Mouse (Mus musculus): ENCODE results near the gene Gfpt2. TPM values are rescaled to one million over a fixed set of nuclear protein-coding genes. Genes with fewer than 3 reads are reported as not detected.

The Gfpt2 gene
- total and polyA plus RNA-seq, 2 experiments = 0.20 to 0.28 TPM

DNA sequence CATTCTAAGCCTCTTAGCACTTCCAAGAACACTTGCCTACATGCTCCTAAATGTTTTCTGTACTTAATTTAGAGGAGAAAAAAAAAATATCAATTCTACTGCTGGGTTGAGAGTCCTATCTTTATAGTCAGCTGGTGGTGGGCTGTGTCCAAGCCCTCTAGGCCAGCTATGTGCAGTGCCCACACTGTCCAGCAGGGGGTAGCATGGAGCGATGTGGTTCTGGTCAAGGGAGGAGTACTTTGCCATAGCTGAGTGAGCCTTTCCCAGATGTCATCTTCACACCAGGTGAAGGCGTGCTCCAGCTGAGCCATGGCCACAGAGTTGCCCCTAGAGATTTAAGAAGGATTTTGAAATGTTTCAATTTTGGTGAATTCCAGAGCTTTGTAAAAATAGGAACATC lies 30.9 kb downstream of the Gfpt2 start:
- Histone ChIP-seq H3K27ac (replicated peaks; ENCODE audit: insufficient read depth, low read depth, low read length) (no peak overlapping the region), H3K4me1 (ENCODE audit: control insufficient read depth, insufficient read depth, low read length) (peaks cover 2% of the 10 kb centered on the region), H3K27me3 (ENCODE audit: control insufficient read depth, insufficient read depth, low read length) (no peaks in the 10 kb centered on the region), H3K36me3 (ENCODE audit: control insufficient read depth, insufficient read depth, low read length) (no peaks in the 10 kb centered on the region), H3K4me3 (ENCODE audit: insufficient read depth, low read depth, low read length) (no peak overlapping the region), H3K79me2 (ENCODE audit: control insufficient read depth, insufficient read depth, low read length) (no peaks in the 10 kb centered on the region), H3K9ac (ENCODE audit: low read depth, low read length) (no peak overlapping the region)
- TF ChIP-seq CTCF (IDR thresholded peaks at IDR 0.05; ENCODE audit: low read depth, low read length) (peak; percentile 99), POLR2A (IDR thresholded peaks at IDR 0.05; ENCODE audit: extremely low read depth, insufficient read depth, low read length) (no peak)
- DNase-seq (ENCODE audit: extremely low read depth, low read depth, low spot score) = peak; percentile 35
- 37% methylated on average over 2 of the region's 2 CpGs for WGBS

DNA sequence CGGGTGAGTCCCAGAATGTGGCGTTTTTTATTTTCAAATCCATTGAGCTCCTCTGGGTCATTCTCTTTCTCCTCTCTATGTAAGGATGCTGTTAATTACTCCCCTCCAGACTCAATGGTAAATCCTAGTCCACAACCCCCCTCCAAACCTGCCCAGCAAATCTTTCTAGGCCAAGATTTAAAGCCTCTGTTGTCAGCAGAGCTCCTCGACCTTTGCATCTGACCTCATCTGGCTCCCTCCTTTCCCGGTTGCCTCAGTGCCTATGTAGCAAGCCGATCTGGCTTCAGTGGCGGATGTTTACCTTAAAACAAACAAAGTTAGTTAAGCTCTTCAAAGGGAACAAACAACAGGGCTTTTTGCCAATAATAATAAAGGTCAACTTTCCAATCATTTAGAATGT lies 33.3 kb downstream of the Gfpt2 start:
- peak; percentile 44 for DNase-seq (ENCODE audit: extremely low read depth, low read depth, low spot score)
- no peak overlapping the region for H3K9ac ChIP-seq (ENCODE audit: low read depth, low read length)
- TF ChIP-seq POLR2A (IDR thresholded peaks at IDR 0.05; ENCODE audit: extremely low read depth, insufficient read depth, low read length) (no peak), CTCF (IDR thresholded peaks at IDR 0.05; ENCODE audit: low read depth, low read length) (no peak)
- peaks cover 2% of the 10 kb centered on the region for H3K4me1 ChIP-seq (ENCODE audit: control insufficient read depth, insufficient read depth, low read length)
- no peaks in the 10 kb centered on the region for H3K27me3 ChIP-seq (ENCODE audit: control insufficient read depth, insufficient read depth, low read length)
- 19% methylated on average over 6 of the region's 6 CpGs for WGBS
- no peak overlapping the region for H3K4me3 ChIP-seq (ENCODE audit: insufficient read depth, low read depth, low read length)
- no peaks in the 10 kb centered on the region for H3K79me2 ChIP-seq (ENCODE audit: control insufficient read depth, insufficient read depth, low read length)
- no peak overlapping the region for H3K27ac ChIP-seq (replicated peaks; ENCODE audit: insufficient read depth, low read depth, low read length)
- H3K36me3 ChIP-seq (ENCODE audit: control insufficient read depth, insufficient read depth, low read length) = no peaks in the 10 kb centered on the region

- Histone ChIP-seq H3K9ac (ENCODE audit: low read depth, low read length) (no peak overlapping the region), H3K4me3 (ENCODE audit: insufficient read depth, low read depth, low read length) (no peak overlapping the region), H3K27me3 (ENCODE audit: control insufficient read depth, insufficient read depth, low read length) (no peaks in the 10 kb centered on the region), H3K36me3 (ENCODE audit: control insufficient read depth, insufficient read depth, low read length) (no peaks in the 10 kb centered on the region), H3K79me2 (ENCODE audit: control insufficient read depth, insufficient read depth, low read length) (no peaks in the 10 kb centered on the region), H3K4me1 (ENCODE audit: control insufficient read depth, insufficient read depth, low read length) (peaks cover 2% of the 10 kb centered on the region), H3K27ac (replicated peaks; ENCODE audit: insufficient read depth, low read depth, low read length) (no peak overlapping the region; the same call in 1 of the 2 replicates)
- TF ChIP-seq CTCF (IDR thresholded peaks at IDR 0.05; ENCODE audit: low read depth, low read length) (no peak), POLR2A (IDR thresholded peaks at IDR 0.05; ENCODE audit: extremely low read depth, insufficient read depth, low read length) (no peak)
- DNase-seq (ENCODE audit: extremely low read depth, low read depth, low spot score) = peak; percentile 29
- 70% methylated on average over 7 of the region's 7 CpGs for WGBS
Observed at GRCm38 (mm10) chr11:49829176-49829745, 35.3 kb downstream of the Gfpt2 start.

GRCm38 (mm10) chr11:49831980-49832379 lies 38.0 kb downstream of the Gfpt2 start:
- Histone ChIP-seq H3K27me3 (ENCODE audit: control insufficient read depth, insufficient read depth, low read length) (no peaks in the 10 kb centered on the region), H3K36me3 (ENCODE audit: control insufficient read depth, insufficient read depth, low read length) (no peaks in the 10 kb centered on the region), H3K9ac (ENCODE audit: low read depth, low read length) (no peak overlapping the region), H3K27ac (replicated peaks; ENCODE audit: insufficient read depth, low read depth, low read length) (no peak overlapping the region), H3K79me2 (ENCODE audit: control insufficient read depth, insufficient read depth, low read length) (no peaks in the 10 kb centered on the region), H3K4me1 (ENCODE audit: control insufficient read depth, insufficient read depth, low read length) (peaks cover 2% of the 10 kb centered on the region), H3K4me3 (ENCODE audit: insufficient read depth, low read depth, low read length) (no peak overlapping the region)
- TF ChIP-seq POLR2A (IDR thresholded peaks at IDR 0.05; ENCODE audit: extremely low read depth, insufficient read depth, low read length) = no peak
- 92% methylated on average over 12 of the region's 12 CpGs for WGBS
- no peak for DNase-seq (ENCODE audit: extremely low read depth, low read depth, low spot score)

DNA sequence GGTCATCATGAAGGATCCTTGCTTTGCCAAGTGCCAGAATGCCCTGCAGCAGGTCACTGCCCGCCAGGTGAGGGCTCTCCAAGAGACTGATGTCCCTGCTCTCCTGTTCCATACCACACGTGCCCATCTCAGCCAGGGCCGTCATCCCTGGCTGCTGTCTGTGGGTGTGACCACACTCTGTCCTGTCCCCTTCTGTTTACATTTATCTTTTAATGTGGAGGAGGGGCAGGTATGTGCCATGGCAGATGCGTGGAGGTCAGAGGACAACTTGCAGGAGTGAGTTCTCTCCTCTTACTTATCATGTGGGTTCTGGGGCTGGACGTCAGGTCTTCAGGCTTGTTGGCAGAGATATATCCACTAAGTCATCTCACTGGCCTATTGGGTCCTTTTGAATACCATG lies 39.0 kb downstream of the Gfpt2 start:
- H3K4me3 ChIP-seq (ENCODE audit: insufficient read depth, low read depth, low read length) = no peak overlapping the region
- H3K27ac ChIP-seq (replicated peaks; ENCODE audit: insufficient read depth, low read depth, low read length) = no peak overlapping the region
- no peak for DNase-seq (ENCODE audit: extremely low read depth, low read depth, low spot score)
- no peaks in the 10 kb centered on the region for H3K27me3 ChIP-seq (ENCODE audit: control insufficient read depth, insufficient read depth, low read length)
- H3K9ac ChIP-seq (ENCODE audit: low read depth, low read length) = no peak overlapping the region
- H3K36me3 ChIP-seq (ENCODE audit: control insufficient read depth, insufficient read depth, low read length) = no peaks in the 10 kb centered on the region
- 71% methylated on average over 5 of the region's 5 CpGs for WGBS
- TF ChIP-seq CTCF (IDR thresholded peaks at IDR 0.05; ENCODE audit: low read depth, low read length) (no peak), POLR2A (IDR thresholded peaks at IDR 0.05; ENCODE audit: extremely low read depth, insufficient read depth, low read length) (no peak)
- H3K4me1 ChIP-seq (ENCODE audit: control insufficient read depth, insufficient read depth, low read length) = no peaks in the 10 kb centered on the region; the same call in none of the 2 replicates
- no peaks in the 10 kb centered on the region for H3K79me2 ChIP-seq (ENCODE audit: control insufficient read depth, insufficient read depth, low read length)

DNA sequence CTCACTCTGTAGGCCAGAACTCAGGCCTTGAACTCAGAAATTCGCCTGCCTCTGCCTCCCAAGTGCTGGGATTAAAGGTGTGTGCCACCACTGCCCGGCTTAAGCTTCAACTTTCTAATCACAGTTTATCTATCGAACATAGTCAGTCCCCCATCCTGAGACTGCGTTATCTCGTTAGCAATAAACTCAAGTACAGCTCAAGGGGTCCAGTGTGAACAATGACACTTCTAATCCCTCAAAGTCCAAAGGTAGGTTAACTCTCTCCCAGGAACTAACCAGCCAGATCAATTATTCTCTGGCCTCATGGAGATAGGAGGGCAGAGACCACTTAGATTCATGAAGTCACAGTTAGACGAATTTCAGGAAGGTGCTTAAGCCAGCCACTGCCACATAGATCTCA lies 40.3 kb downstream of the Gfpt2 start:
- no peak overlapping the region for H3K27ac ChIP-seq (replicated peaks; ENCODE audit: insufficient read depth, low read depth, low read length)
- no peaks in the 10 kb centered on the region for H3K79me2 ChIP-seq (ENCODE audit: control insufficient read depth, insufficient read depth, low read length)
- H3K4me3 ChIP-seq (ENCODE audit: insufficient read depth, low read depth, low read length) = no peak overlapping the region
- 81% methylated on average over 6 of the region's 6 CpGs for WGBS
- TF ChIP-seq CTCF (IDR thresholded peaks at IDR 0.05; ENCODE audit: low read depth, low read length) = no peak
- no peak for TF ChIP-seq POLR2A (IDR thresholded peaks at IDR 0.05; ENCODE audit: extremely low read depth, insufficient read depth, low read length)
- no peaks in the 10 kb centered on the region for H3K36me3 ChIP-seq (ENCODE audit: control insufficient read depth, insufficient read depth, low read length)
- H3K27me3 ChIP-seq (ENCODE audit: control insufficient read depth, insufficient read depth, low read length) = no peaks in the 10 kb centered on the region
- H3K4me1 ChIP-seq (ENCODE audit: control insufficient read depth, insufficient read depth, low read length) = no peaks in the 10 kb centered on the region; the same call in 1 of the 2 replicates
- H3K9ac ChIP-seq (ENCODE audit: low read depth, low read length) = no peak overlapping the region
- no peak for DNase-seq (ENCODE audit: extremely low read depth, low read depth, low spot score)
